Mouse (Mus musculus) induced T-regulatory cell, adult 2 months (primary cell): ENCODE measurements at regions not wholly inside any gene's neighbourhood (a gene's known extent, or its start where the extent isn't known, plus 50 kb on each side); places are given as distances from the start of the nearest gene placed in this dataset.
A peak's percentile ranks its signal among the peaks of the same experiment; 100 is the strongest.

Source experiments
- DNase-seq: peaks from one replicate; pipeline ENCODE4 v3.0.0-alpha.2; 2012; ENCODE audit warnings: low read depth

- DNase-seq = no peak
These were observed 136.6 kb upstream of the Wdr44 start for GRCm38 (mm10) chrX:23556271-23556670.

- peak; percentile 36 for DNase-seq
These were observed 127.3 kb upstream of the Wdr44 start for GRCm38 (mm10) chrX:23565581-23565980.
